20 mouse cellular contexts compared by ENCODE assay signal in the genomic region with DNA sequence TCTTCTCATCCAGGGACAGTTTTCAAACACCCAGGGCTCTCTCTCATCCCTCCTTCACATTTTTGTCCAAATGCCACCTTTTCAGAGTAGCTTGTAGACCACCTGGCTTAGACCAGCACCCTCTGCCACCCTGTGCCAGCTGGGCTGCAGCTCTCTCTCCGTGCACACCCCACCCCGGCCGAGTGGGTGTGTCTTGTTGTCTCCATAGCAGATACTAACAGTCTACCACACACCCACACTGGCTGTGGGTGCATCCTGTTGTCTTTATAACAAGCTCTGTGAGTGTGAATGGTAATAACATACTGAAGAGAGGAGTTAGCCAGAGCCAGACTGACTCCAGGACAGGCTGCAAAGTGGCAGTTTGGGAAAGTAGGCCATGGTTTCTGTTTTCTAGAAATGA. TPM values are rescaled to one million over a fixed set of nuclear protein-coding genes. Genes with fewer than 3 reads are reported as not detected.
DNase-seq lines count a peak whose midpoint lies in the region; ATAC-seq and TF ChIP-seq lines count a peak whose summit lies in the region.
"Had no signal": no experiment of that assay in that cellular context is flagged by ENCODE, and none has a peak within 500 bp of the region (broad histone marks: within the 10 kb centered on the region; RNA-seq: fewer than 3 reads in every experiment).

No protein-coding gene starts in this region.

- no peak for DNase-seq in hindbrain, postnatal 0 days (ENCODE audit: low spot score)
- peak; percentile 36 for DNase-seq in lung, postnatal 10 days
- DNase-seq in lung, postnatal 4 days: no peak
- peak; percentile 60 for DNase-seq in MN1 (ENCODE audit: low spot score)
- DNase-seq in right cerebral cortex, postnatal 36 days (ENCODE audit: low spot score in 2 of 2): peak; percentile 63 to 80
- DNase-seq in spleen, postnatal 36 days (ENCODE audit: low spot score in 2 of 2): no peak
- DNase-seq: adrenal gland, postnatal 36 days; cerebellum, adult 9-11 months; kidney, adult 11 months; liver; liver, postnatal 0 days; thymus, postnatal 36 days had no signal

- no peaks in the 10 kb centered on the region for H3K27me3 ChIP-seq in hindbrain, postnatal 0 days (ENCODE audit: insufficient read depth, low read length)
- H3K27me3 ChIP-seq in hindbrain, embryonic 16.5 days (replicated peaks; ENCODE audit: control insufficient read depth, insufficient read depth, low read length): no peaks in the 10 kb centered on the region

- WGBS in hindbrain, postnatal 0 days: 79% methylated on average over 3 of the region's 3 CpGs
- WGBS in hindbrain, embryonic 16.5 days: 79% methylated on average over 3 of the region's 3 CpGs

- no peak overlapping the region for H3K4me3 ChIP-seq in hindbrain, postnatal 0 days (ENCODE audit: low read length)
- no peak overlapping the region for H3K4me3 ChIP-seq in hindbrain, embryonic 16.5 days (ENCODE audit: low read length)
- H3K4me3 ChIP-seq: forebrain, embryonic 10.5 days; midbrain, embryonic 15.5 days had no signal

- no peak for TF ChIP-seq CTCF in hindbrain, postnatal 0 days (IDR thresholded peaks at IDR 0.05; ENCODE audit: low read depth)

- no peaks in the 10 kb centered on the region for H3K9me3 ChIP-seq in hindbrain, postnatal 0 days (ENCODE audit: low read length)
- H3K9me3 ChIP-seq in hindbrain, embryonic 16.5 days (ENCODE audit: control insufficient read depth, low read length): no peaks in the 10 kb centered on the region
- H3K9me3 ChIP-seq: forebrain, embryonic 10.5 days; midbrain, embryonic 15.5 days had no signal

- H3K4me1 ChIP-seq in hindbrain, postnatal 0 days (ENCODE audit: insufficient read depth, low read length): peaks cover 9% of the 10 kb centered on the region; the same call in 1 of the 2 replicates
- peaks cover 11% of the 10 kb centered on the region for H3K4me1 ChIP-seq in hindbrain, embryonic 16.5 days (ENCODE audit: control insufficient read depth, insufficient read depth, low read depth, low read length)

- H3K27ac ChIP-seq in hindbrain, postnatal 0 days: peak overlapping the region; percentile 74; the same call in 1 of the 2 replicates
- H3K27ac ChIP-seq in hindbrain, embryonic 16.5 days (ENCODE audit: low read depth, low read length): no peak overlapping the region
- H3K27ac ChIP-seq: forebrain, embryonic 10.5 days; kidney, postnatal 0 days had no signal

- no peaks in the 10 kb centered on the region for H3K36me3 ChIP-seq in hindbrain, postnatal 0 days (ENCODE audit: insufficient read depth, low read length)
- H3K36me3 ChIP-seq in hindbrain, embryonic 16.5 days (ENCODE audit: control insufficient read depth, insufficient read depth, low read length): no peaks in the 10 kb centered on the region
- H3K36me3 ChIP-seq: forebrain, embryonic 10.5 days; midbrain, embryonic 15.5 days had no signal

- ATAC-seq in hindbrain, postnatal 0 days: no peak
- no peak for ATAC-seq in hindbrain, embryonic 16.5 days
- ATAC-seq: liver, postnatal 0 days; midbrain, embryonic 15.5 days had no signal

- H3K9ac ChIP-seq in hindbrain, postnatal 0 days (replicated peaks; ENCODE audit: low read length): no peak overlapping the region
- no peak overlapping the region for H3K9ac ChIP-seq in hindbrain, embryonic 16.5 days (ENCODE audit: low read depth, low read length)
- H3K9ac ChIP-seq: hindbrain, embryonic 14.5 days; liver, postnatal 0 days; midbrain, embryonic 15.5 days had no signal

- H3K4me2 ChIP-seq in hindbrain, postnatal 0 days (ENCODE audit: low read depth, low read length): no peak overlapping the region
- no peak overlapping the region for H3K4me2 ChIP-seq in hindbrain, embryonic 16.5 days (ENCODE audit: low read length)
- H3K4me2 ChIP-seq: heart, embryonic 11.5 days; hindbrain, embryonic 14.5 days; midbrain, embryonic 15.5 days had no signal

RNA-seq across cellular contexts. Expression of a gene that starts 18.5 kb away (rescaled TPM):
- 36.2 and 39.1 TPM in 2 replicates for total RNA-seq in hindbrain, postnatal 0 days (2014; rRNA removed)
- 19.1 and 21.6 TPM in 2 replicates for polyA plus RNA-seq in hindbrain, postnatal 0 days (2015; fragmentation: Nextera tagmentation; extraction: Ambion mirVana)
- 21.6 and 23.7 TPM in 2 replicates for polyA plus RNA-seq in hindbrain, embryonic 16.5 days (2015; fragmentation: Nextera tagmentation; extraction: Ambion mirVana)

RNA-seq across cellular contexts. Expression of a gene that starts 19.7 kb away (rescaled TPM):
- total RNA-seq in hindbrain, postnatal 0 days (2014; rRNA removed): 16.6 and 23.8 TPM in 2 replicates
- polyA plus RNA-seq in hindbrain, postnatal 0 days (2015; fragmentation: Nextera tagmentation; extraction: Ambion mirVana): 17.9 and 18.6 TPM in 2 replicates
- polyA plus RNA-seq in hindbrain, embryonic 16.5 days (2015; fragmentation: Nextera tagmentation; extraction: Ambion mirVana): 16.6 and 17.3 TPM in 2 replicates
- total RNA-seq: gastrocnemius, postnatal 4 days; megakaryocyte progenitor cell, adult 5-6 weeks had no signal
- polyA plus RNA-seq: forebrain, embryonic 10.5 days; liver, postnatal 0 days had no signal

RNA-seq across cellular contexts. Expression of a gene that starts 38.1 kb away (rescaled TPM):
- total RNA-seq in hindbrain, postnatal 0 days (2014; rRNA removed): 34.9 and 37.5 TPM in 2 replicates
- 29.5 and 33.5 TPM in 2 replicates for polyA plus RNA-seq in hindbrain, postnatal 0 days (2015; fragmentation: Nextera tagmentation; extraction: Ambion mirVana)
- 15.5 and 16.7 TPM in 2 replicates for polyA plus RNA-seq in hindbrain, embryonic 16.5 days (2015; fragmentation: Nextera tagmentation; extraction: Ambion mirVana)

RNA-seq across cellular contexts. Expression of a gene that starts 48.2 kb away (rescaled TPM):
- 9.5 and 20.5 TPM in 2 replicates for total RNA-seq in hindbrain, postnatal 0 days (2014; rRNA removed)
- polyA plus RNA-seq in hindbrain, postnatal 0 days (2015; fragmentation: Nextera tagmentation; extraction: Ambion mirVana): 12.1 and 15.1 TPM in 2 replicates
- polyA plus RNA-seq in hindbrain, embryonic 16.5 days (2015; fragmentation: Nextera tagmentation; extraction: Ambion mirVana): 7.9 and 8.1 TPM in 2 replicates

Comparison
In these comparisons a context has a peak if more than half of its experiments do, and no peak if none do; other contexts are left out.
1. DNase-seq: peak in lung, postnatal 10 days (single experiment), MN1 (single experiment) and right cerebral cortex, postnatal 36 days (2 of 2); none in hindbrain, postnatal 0 days (single experiment), lung, postnatal 4 days (0 of 2) and spleen, postnatal 36 days (0 of 2).